Mouse (Mus musculus) testis, postnatal 14 days (tissue): ENCODE results near the gene Sox1.

Experiments
- DNase-seq: peaks from one replicate; pipeline ENCODE4 v3.0.0; 2021; ENCODE audit warnings: low spot score

The Sox1 gene

DNA sequence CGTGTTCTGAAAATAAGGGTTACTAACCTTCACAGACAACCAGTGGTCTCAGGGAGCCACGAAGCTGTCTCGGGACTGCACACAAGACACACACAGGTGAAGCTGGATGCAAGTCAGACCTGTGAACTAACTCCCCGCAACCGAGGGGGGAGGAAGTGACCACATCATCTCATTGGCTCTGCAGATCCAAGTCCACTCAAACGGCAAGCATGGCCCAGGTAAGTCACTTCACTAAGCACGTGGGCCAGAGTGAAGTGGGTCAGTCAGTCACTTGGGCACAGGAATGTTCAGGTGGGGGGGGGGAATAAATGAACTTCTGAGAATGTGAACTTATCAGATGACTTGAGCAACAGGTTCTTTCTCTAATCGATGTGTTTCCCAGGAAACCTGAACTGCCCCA, 30.8 kb downstream of the Sox1 start:
- DNase-seq, result no peak

DNA sequence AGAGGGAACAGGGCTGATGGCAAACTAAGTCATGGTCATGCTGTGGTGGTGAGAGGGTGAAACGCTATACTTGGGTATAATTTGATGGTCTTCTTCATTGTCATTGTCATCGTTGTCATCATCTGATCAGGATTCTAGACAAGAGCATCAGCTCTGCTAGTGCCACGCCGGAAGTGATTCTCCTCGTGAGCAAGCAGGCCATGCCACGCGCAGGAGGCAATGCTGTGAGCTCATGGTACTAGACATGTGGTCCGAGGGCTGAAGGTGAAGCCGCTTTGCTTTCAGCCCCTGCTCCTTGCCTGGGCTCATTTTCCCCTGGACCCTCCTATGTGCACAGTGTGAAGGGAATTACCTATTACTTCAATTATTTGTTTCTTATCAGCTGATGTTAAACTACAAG, 32.3 kb downstream of the Sox1 start:
- no peak for DNase-seq

DNA sequence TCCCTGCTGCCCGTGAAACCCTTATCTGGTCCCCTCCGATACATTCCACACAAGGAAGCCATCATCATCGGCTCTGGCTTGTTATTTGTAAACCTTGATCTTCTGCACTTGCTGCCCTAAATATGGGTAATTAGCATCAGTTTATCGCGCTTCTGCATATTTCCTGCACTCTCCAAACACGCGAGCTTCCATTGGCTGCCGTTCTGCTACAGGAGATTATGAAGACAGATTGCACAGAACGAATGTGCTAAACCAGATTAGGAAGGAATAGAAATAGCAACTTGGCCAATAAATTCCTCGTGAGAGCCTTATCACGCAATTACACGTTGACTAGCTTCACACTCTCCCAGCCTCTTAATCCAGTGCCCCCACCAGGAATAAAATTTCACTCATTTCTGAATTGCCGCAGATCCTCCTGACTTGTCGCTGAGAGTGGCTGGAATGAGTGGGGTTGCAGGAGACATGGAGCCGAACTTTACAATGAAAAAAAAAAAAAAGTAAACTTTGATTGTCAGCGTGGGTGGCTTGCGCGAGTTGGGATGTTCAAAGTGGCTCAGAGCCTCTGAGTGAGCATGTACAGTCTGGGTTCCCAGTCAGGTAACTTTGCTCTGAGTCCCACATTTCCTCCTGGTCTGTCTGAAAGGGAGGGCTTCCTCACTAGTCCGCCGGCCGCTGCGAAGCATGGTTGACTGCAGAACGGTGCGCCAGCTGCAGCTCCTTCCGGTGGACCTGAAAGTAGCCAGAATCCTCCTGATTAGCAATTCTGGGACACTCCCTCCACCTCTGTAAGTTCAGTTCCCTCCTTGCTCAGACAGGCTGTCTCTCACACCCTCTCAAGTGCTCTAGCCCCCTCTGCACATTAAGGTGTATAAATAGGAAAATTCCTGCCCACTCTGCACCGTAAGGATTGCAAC, 33.0 kb downstream of the Sox1 start:
- no peak for DNase-seq

DNA sequence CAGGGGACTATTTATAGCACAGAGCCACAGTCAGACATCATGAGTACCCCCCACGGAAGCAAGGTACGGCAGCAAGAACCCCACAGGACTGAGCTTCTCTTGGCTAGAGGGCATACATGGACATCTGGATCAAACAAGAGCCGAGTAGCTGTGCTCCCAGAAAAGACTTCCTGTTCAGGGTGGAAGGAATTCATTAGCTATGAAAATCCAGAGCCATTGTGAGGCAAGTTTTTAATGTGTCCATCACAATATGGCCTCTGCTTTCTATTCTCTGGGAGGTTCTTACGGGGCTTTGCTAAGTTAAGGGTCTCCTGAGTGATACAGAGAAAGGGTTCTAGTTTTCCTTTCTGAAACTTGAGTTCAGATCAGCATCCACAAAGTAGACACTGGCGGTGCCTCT, 33.8 kb downstream of the Sox1 start:
- DNase-seq, result no peak

DNA sequence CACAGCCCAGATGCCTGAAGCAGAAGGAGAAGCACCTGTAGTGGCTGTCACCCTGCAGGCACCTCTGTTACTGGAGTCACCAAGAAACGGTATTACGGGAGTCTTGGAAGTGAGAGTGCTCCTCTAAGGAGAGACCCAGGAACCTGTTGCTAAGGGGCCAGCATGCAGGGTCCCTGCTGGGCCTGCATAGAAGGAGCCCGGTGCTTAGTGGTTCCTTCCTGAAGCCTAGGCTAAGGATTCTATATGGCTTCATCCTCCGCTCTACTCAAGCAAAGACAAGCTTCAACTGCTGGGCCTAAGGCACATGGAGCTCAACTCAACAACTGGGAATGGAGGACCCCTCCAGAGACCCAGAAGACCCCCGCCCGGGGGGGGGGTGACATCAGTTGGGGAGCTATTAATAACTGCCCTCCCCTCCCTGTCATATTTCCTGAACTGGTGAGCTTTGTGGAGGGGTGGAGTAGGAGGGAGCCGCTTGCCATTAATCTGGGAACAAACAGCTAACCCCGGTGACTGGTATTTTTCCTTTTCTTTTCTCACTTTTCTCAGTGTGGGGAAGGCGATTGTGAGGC, 34.6 kb downstream of the Sox1 start:
- no peak for DNase-seq

DNA sequence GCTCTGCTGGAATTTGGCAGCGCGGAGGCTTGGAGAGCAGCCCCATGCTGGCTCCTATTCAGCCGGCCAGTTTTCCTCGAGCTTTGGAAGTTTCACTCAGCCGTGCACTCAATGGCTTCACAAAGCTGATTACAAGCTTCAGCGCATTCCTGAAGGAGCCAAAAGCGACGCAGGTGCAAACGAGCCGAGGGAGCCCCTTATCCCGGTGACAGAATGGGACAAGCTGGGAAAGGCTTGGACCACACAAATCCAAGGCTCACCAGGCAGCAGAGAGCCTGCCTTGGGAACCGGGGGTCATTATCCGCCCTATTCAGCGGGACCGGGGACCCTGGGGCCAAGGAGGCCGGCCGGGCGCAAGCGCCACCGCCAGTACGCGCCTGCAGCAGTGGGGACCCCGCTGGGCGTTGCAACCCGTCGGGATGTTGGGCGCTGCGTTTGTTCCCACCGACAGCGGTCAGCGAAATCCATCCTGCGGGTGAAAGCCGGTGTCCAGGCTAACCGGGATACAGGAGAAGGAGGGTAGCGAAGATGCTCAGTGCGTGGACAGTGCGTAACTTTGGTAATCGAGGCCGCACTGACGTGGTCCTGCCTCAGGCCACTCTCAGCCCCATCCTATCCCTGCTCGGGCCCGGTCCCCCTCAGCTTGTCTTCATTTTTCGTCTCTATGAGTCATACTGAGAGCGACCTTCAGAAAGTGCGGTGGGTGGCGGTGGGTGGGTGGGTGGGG, 35.2 kb downstream of the Sox1 start:
- no peak for DNase-seq

DNA sequence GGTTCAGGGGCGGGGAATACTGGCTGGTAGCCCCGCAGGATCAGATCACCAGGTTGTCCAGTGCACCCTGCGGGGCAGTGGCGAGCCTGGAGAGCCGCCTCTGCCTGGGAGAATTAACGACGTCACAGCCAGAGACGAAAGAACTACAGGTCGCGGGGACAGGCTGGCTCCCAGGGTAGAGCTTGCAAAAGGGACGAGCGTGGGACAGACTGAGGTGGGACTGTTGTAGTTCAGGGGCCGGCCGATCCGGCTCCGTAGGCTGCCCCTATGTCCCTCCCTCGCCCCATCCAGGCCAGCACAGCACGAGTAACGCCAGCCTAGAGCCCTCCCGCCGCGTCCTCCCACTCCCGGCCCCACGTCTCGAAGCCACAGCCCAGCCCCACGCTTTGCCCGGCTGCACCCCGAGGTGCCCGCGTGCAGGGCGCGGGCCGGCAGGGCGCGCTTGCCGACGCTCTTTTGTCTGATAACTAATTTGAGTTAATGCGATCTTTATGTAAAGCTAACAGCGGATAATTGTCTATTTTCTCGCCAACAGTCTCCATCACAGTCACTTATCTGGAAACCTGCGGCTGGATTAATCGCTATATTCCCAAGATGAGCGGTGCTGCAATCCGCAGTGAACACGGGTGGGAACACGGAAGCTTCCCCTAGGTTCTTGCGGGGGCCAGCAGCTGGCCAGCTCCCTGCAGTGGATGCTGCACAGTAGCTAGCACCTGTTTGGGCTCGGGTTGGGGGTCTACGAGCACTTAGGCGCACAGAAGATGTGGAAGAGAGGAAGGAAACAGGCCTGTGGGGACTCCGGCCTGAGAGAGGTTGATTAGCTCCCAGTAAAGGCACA, 36.0 kb downstream of the Sox1 start:
- DNase-seq, result no peak

DNA sequence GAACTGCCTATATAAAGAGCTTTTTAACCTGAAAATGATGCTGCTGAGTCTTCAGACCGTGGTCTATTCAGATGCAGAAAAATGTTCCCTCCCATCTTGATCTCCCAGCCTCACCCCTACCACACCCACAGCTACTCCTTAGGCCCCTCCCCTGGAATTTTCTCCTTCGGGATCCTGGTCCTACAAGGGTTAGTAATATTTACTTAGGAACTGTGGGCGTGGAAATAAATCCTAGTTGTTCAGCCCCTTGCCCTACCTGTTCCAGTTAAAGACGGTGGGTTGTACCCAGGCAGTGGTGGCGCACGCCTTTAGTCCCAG, 36.6 kb downstream of the Sox1 start:
- DNase-seq, result no peak

DNA sequence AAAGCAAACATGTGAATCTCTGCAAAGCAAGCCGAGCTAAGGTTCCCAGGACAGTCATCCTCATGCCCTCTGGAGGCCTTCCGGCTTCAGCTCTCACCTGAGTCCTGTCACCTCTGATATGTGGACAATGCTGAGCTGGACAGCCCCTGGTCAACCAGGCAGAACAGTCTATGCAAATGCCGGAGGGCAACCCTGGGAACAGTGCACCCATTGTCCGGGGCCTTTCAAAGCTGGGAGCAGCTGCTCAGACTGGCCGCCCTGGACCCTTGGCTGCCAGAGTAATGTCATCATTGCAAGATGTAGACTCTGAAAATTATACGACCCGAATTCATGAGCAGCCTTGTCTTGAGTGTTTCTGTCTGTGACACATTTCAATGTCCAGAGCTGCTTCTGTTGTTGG, 37.5 kb downstream of the Sox1 start:
- no peak for DNase-seq

DNA sequence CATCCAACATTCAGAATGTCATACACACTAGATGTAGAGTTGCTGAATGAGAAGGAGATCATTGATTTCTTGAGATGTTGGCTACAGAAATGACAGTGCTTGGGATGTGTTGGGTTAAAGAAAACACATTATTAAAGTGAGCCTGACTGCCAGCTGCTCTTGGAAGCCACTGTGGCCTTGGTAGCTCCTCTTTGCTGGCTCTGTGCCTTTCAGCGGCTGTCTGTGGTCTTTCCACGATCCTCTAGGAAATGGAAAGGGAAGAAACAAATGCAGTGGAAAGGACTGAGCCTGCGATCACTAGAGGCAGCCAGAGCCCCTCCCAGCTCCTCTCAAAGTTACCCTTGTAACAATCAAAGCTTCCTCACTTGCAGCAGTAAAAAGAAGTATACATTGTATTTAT, 39.7 kb downstream of the Sox1 start:
- no peak for DNase-seq

DNA sequence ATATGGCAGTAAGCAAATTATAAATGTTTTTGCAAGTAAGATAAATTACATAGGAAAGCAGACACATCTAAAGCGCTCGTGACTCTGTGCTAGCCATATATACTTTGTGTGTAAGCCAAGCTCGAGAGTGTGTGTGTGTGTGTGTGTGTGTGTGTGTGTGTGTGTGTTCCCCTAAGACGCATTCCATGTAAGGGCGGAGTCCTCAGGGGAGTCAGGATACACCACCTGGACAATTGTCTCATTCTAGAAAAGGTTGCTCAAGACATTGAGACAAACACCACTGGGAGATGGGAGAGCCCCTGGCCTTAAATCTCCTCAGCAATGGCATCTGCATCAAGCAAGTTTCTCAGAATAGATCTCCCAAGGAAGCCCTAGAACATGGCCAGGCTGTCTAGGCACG, 42.9 kb downstream of the Sox1 start:
- DNase-seq, result no peak

DNA sequence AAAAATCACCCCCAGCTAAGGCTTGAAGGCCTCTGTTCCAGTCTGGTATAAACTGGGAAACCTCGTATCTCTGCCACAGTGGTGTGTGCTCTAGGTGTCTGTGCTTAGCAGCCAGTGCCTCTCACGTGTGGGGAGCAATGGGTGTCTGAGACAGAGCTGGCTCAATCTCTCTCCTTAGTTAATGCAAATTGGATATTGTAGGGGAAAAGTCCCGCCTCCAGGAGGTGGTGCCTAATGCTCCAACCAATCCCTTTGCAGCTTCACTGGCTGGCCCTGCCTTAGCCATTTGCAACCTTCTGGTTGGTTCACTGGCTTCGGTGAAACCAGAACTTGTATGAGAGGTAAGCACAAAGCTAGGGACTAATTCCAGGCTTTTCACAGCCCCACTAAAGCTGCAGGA, 43.9 kb downstream of the Sox1 start:
- peak; percentile 39 for DNase-seq

DNA sequence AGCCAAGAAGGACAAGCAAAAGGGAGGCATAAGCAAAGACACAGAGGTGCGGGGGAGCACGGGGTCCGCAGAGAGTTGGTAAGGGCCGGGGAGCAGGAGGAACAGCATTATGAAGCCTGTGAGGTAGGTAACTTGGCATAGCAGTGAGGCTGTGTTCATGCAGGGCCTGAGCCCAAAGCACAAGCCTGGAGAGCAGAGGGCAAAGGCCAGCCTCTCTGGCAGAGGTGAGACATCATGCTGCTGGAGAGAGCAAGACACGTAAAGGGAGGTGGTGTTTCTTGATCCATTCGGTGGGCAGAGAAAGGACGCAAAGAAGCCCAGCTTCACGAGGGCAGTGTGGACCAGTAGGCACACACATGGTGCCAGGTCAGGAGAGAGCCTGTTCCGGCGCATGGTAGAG, 44.8 kb downstream of the Sox1 start:
- no peak for DNase-seq

DNA sequence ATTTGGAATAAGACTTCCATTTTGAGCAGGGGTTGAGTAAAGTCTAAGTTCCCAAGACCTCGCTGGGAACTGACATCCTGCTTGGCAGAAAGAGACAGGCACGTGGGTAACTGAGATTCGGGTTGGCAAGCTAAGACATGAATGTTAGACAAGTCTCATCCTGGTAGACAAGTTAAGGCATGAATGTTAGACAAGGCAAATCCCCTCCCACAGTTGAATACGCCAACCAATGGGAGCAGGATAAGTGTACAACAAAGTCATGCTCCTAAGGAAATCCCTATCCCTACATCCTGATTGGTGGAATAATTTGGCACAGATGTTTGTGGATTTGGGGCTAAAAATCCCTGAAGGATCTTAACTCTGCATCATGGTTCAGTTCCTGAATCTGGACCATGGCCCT, 45.9 kb downstream of the Sox1 start:
- no peak for DNase-seq

DNA sequence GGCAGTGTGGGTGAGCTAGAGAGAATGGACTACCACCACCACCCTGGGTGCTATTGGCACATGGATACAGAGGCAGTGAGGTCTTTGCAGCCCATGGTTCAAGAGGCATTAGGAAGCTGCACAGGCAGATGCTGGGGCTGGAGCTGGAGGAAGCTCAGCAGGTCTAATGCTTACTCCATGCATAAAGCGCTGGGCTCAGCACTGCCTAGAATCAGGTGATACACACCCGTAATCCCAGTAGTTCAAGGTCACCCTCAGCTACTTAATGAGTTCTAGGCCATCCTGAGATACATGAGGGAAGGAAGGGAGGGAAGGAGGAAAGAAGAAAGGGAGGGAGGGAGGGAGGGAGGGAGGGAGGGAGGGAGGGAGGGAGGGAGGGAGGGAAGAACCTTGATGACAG, 50.2 kb downstream of the Sox1 start:
- DNase-seq, result no peak

DNA sequence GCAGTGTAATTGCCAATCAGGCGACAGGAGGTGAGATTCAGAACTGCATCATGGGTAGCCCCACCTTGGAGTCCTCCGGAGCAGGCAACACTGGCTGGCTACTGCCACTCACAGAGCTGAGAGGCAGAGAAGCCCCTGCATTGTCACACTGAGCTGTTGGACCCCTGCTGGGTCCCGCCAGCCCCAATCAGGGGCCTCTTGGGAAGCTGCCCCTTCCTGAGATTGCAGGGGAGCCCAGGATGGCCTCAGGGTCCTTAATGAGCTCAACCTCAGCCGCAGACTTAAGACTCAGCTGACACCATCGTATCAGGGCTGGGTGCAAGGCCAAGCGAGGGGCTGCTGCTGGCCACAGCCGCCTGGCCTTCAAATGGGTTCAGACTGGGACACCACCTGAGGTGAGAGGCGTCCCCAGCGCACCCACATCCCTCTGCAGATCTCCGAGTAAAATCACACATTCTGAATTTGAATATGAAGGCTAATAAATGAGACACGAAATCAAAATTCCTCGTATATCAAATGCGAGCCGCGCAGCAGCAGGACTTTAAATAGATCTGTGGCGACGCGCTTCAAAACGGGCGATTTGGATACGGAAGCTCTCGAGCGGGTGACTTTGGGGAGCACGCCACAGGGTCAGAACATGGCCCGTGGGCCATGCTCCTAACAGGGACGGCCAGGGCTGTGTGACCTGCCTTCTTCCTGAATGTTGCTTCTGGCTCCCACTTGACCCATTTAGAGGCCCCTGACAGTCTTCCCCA, 51.0 kb downstream of the Sox1 start:
- no peak for DNase-seq
